Mouse (Mus musculus): ENCODE measurements at regions not wholly inside any gene's neighbourhood (a gene's known extent, or its start where the extent isn't known, plus 50 kb on each side); places are given as distances from the start of the nearest gene placed in this dataset.

- in situ Hi-C loops (cut with MboI; ENCODE audit: low sequenced_read_pairs in 2 of 2, unreplicated experiment in 2 of 2), result no loop called here
- no peak overlapping the region for H3K27ac ChIP-seq (ENCODE audit: insufficient read depth, low read depth, low read length, poor library complexity, severe bottlenecking)
- no peak overlapping the region for H3K9ac ChIP-seq (ENCODE audit: insufficient read depth, low read depth, low read length, poor library complexity, severe bottlenecking)
- H3K9me3 ChIP-seq (ENCODE audit: control insufficient read depth, insufficient read depth, low read depth, low read length), result no peaks in the 10 kb centered on the region
- no peaks in the 10 kb centered on the region for H3K36me3 ChIP-seq (ENCODE audit: control insufficient read depth, insufficient read depth, low read length, poor library complexity, severe bottlenecking)
- no peaks in the 10 kb centered on the region for H3K4me1 ChIP-seq (ENCODE audit: control insufficient read depth in 2 of 2, insufficient read depth in 2 of 2, low read length in 2 of 2, poor library complexity in 1 of 2)
- no peak for DNase-seq (ENCODE audit: low read depth, low spot score)
- no peak overlapping the region for H3K4me3 ChIP-seq (ENCODE audit: insufficient read depth in 1 of 2, low read depth in 1 of 2, low read length in 2 of 2, poor library complexity in 1 of 2, severe bottlenecking in 1 of 2)
- TF ChIP-seq HCFC1 (IDR thresholded peaks at IDR 0.05; ENCODE audit: borderline replicate concordance, insufficient read depth, low read length) (no peak), CHD2 (IDR thresholded peaks at IDR 0.05; ENCODE audit: low read depth, low read length) (no peak), ZC3H11A (IDR thresholded peaks at IDR 0.05; ENCODE audit: borderline replicate concordance, low read depth, low read length) (no peak), MAFK (IDR thresholded peaks at IDR 0.05; ENCODE audit: insufficient read depth, low read depth, low read length) (no peak), ZNF384 (IDR thresholded peaks at IDR 0.05; ENCODE audit: low read depth, low read length) (no peak)
Measured at GRCm38 (mm10) chr11:19729031-19729430, 195.1 kb upstream of the Spred2 start.

- DNase-seq (ENCODE audit: low read depth, low spot score), result no peak
- H3K4me1 ChIP-seq (ENCODE audit: control insufficient read depth in 2 of 2, insufficient read depth in 2 of 2, low read length in 2 of 2, poor library complexity in 1 of 2), result no peaks in the 10 kb centered on the region
- in situ Hi-C loops (cut with MboI; ENCODE audit: low sequenced_read_pairs in 2 of 2, unreplicated experiment in 2 of 2), result no loop called here
- H3K9ac ChIP-seq (ENCODE audit: insufficient read depth, low read depth, low read length, poor library complexity, severe bottlenecking), result no peak overlapping the region
- H3K36me3 ChIP-seq (ENCODE audit: control insufficient read depth, insufficient read depth, low read length, poor library complexity, severe bottlenecking), result no peaks in the 10 kb centered on the region
- no peaks in the 10 kb centered on the region for H3K9me3 ChIP-seq (ENCODE audit: control insufficient read depth, insufficient read depth, low read depth, low read length)
- TF ChIP-seq HCFC1 (IDR thresholded peaks at IDR 0.05; ENCODE audit: borderline replicate concordance, insufficient read depth, low read length) (no peak), ZC3H11A (IDR thresholded peaks at IDR 0.05; ENCODE audit: borderline replicate concordance, low read depth, low read length) (no peak), MAFK (IDR thresholded peaks at IDR 0.05; ENCODE audit: insufficient read depth, low read depth, low read length) (no peak), CHD2 (IDR thresholded peaks at IDR 0.05; ENCODE audit: low read depth, low read length) (no peak), ZNF384 (IDR thresholded peaks at IDR 0.05; ENCODE audit: low read depth, low read length) (no peak)
- H3K27ac ChIP-seq (ENCODE audit: insufficient read depth, low read depth, low read length, poor library complexity, severe bottlenecking), result no peak overlapping the region
- no peak overlapping the region for H3K4me3 ChIP-seq (ENCODE audit: insufficient read depth in 1 of 2, low read depth in 1 of 2, low read length in 2 of 2, poor library complexity in 1 of 2, severe bottlenecking in 1 of 2)
Measured at GRCm38 (mm10) chr11:19730747-19731146, 193.4 kb upstream of the Spred2 start.

DNA sequence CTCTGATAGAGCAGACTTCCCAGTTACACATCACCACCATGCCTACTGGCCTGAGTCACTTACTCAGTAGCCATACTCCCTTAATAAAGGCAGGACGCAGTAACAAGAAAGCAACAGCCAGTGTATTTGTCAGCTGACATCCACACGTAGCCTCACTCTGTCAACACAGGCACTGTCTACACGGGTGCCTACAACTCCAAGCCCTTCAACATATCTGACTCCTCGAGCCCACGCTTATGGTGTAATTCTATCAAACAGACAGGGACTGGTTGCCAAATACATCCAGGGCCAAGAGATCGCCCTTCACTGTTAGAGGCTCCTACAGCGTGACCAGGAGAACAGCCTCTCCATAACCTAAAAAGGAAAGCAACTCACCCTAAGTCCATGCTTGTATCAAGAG lies 188.1 kb upstream of the Spred2 start:
- TF ChIP-seq ZNF384 (IDR thresholded peaks at IDR 0.05; ENCODE audit: low read depth, low read length) (no peak), HCFC1 (IDR thresholded peaks at IDR 0.05; ENCODE audit: borderline replicate concordance, insufficient read depth, low read length) (no peak), MAFK (IDR thresholded peaks at IDR 0.05; ENCODE audit: insufficient read depth, low read depth, low read length) (no peak), ZC3H11A (IDR thresholded peaks at IDR 0.05; ENCODE audit: borderline replicate concordance, low read depth, low read length) (no peak), CHD2 (IDR thresholded peaks at IDR 0.05; ENCODE audit: low read depth, low read length) (no peak)
- H3K4me3 ChIP-seq (ENCODE audit: insufficient read depth in 1 of 2, low read depth in 1 of 2, low read length in 2 of 2, poor library complexity in 1 of 2, severe bottlenecking in 1 of 2), result no peak overlapping the region

DNA sequence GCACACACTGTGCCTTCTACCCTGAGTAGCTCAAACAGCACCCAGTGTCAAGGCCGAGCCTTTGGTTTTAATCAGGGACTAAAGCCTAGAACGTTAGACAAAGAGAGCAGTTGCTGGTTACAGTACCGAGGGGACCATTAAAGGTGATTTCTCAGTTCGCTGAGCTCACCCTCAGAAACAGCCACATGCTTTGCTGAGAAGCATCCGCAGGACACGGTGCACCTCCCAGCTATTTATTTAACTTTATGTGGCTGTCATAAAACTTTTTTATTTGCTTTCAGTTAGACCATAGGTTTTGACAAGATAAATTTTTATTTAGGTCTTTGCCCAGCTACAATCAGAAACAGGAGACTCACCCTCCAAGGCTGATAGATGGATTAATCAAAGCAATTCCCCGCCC lies 187.2 kb upstream of the Spred2 start:
- Histone ChIP-seq H3K9me3 (ENCODE audit: control insufficient read depth, insufficient read depth, low read depth, low read length) (no peaks in the 10 kb centered on the region), H3K4me3 (ENCODE audit: insufficient read depth in 1 of 2, low read depth in 1 of 2, low read length in 2 of 2, poor library complexity in 1 of 2, severe bottlenecking in 1 of 2) (no peak overlapping the region), H3K9ac (ENCODE audit: insufficient read depth, low read depth, low read length, poor library complexity, severe bottlenecking) (no peak overlapping the region), H3K36me3 (ENCODE audit: control insufficient read depth, insufficient read depth, low read length, poor library complexity, severe bottlenecking) (no peaks in the 10 kb centered on the region), H3K4me1 (ENCODE audit: control insufficient read depth in 2 of 2, insufficient read depth in 2 of 2, low read length in 2 of 2, poor library complexity in 1 of 2) (no peaks in the 10 kb centered on the region), H3K27ac (ENCODE audit: insufficient read depth, low read depth, low read length, poor library complexity, severe bottlenecking) (no peak overlapping the region)
- in situ Hi-C loops (cut with MboI; ENCODE audit: low sequenced_read_pairs in 2 of 2, unreplicated experiment in 2 of 2), result no loop called here
- TF ChIP-seq HCFC1 (IDR thresholded peaks at IDR 0.05; ENCODE audit: borderline replicate concordance, insufficient read depth, low read length), result no peak
- no peak for TF ChIP-seq ZC3H11A (IDR thresholded peaks at IDR 0.05; ENCODE audit: borderline replicate concordance, low read depth, low read length)
- TF ChIP-seq ZNF384 (IDR thresholded peaks at IDR 0.05; ENCODE audit: low read depth, low read length), result no peak
- no peak for TF ChIP-seq MAFK (IDR thresholded peaks at IDR 0.05; ENCODE audit: insufficient read depth, low read depth, low read length)
- TF ChIP-seq CHD2 (IDR thresholded peaks at IDR 0.05; ENCODE audit: low read depth, low read length), result no peak
- no peak for DNase-seq (ENCODE audit: low read depth, low spot score)

More for the DNA sequence above, 188.1 kb upstream of the Spred2 start:
- no peak for DNase-seq (ENCODE audit: low read depth, low spot score)
- in situ Hi-C loops (cut with MboI; ENCODE audit: low sequenced_read_pairs in 2 of 2, unreplicated experiment in 2 of 2), result no loop called here
- H3K4me1 ChIP-seq (ENCODE audit: control insufficient read depth in 2 of 2, insufficient read depth in 2 of 2, low read length in 2 of 2, poor library complexity in 1 of 2), result no peaks in the 10 kb centered on the region
- H3K36me3 ChIP-seq (ENCODE audit: control insufficient read depth, insufficient read depth, low read length, poor library complexity, severe bottlenecking), result no peaks in the 10 kb centered on the region
- no peaks in the 10 kb centered on the region for H3K9me3 ChIP-seq (ENCODE audit: control insufficient read depth, insufficient read depth, low read depth, low read length)
- no peak overlapping the region for H3K27ac ChIP-seq (ENCODE audit: insufficient read depth, low read depth, low read length, poor library complexity, severe bottlenecking)
- no peak overlapping the region for H3K9ac ChIP-seq (ENCODE audit: insufficient read depth, low read depth, low read length, poor library complexity, severe bottlenecking)

DNA sequence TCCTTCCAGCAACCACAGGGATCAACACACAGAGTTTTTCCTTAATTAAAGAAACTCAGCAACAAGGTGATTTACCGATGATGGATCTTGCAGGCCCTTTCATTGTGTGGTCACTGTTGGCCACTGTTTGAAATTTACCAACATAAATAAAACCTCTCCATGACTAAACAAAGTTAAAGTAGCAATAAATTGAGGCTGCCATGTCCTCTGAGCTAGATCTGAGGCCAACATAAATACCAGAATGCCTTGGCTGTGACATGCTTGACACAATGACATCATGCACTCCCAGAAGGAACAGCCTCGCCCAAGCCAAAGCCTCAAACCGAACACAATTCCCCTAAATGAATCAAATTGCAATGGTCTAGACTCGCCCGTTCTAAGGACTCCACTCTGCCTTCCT lies 186.8 kb upstream of the Spred2 start:
- in situ Hi-C loops (cut with MboI; ENCODE audit: low sequenced_read_pairs in 2 of 2, unreplicated experiment in 2 of 2), result no loop called here

More for the DNA sequence above, 186.8 kb upstream of the Spred2 start:
- no peaks in the 10 kb centered on the region for H3K4me1 ChIP-seq (ENCODE audit: control insufficient read depth in 2 of 2, insufficient read depth in 2 of 2, low read length in 2 of 2, poor library complexity in 1 of 2)
- H3K36me3 ChIP-seq (ENCODE audit: control insufficient read depth, insufficient read depth, low read length, poor library complexity, severe bottlenecking), result no peaks in the 10 kb centered on the region
- no peak for DNase-seq (ENCODE audit: low read depth, low spot score)
- H3K9me3 ChIP-seq (ENCODE audit: control insufficient read depth, insufficient read depth, low read depth, low read length), result no peaks in the 10 kb centered on the region
- H3K27ac ChIP-seq (ENCODE audit: insufficient read depth, low read depth, low read length, poor library complexity, severe bottlenecking), result no peak overlapping the region
- TF ChIP-seq CHD2 (IDR thresholded peaks at IDR 0.05; ENCODE audit: low read depth, low read length) (no peak), HCFC1 (IDR thresholded peaks at IDR 0.05; ENCODE audit: borderline replicate concordance, insufficient read depth, low read length) (no peak), ZC3H11A (IDR thresholded peaks at IDR 0.05; ENCODE audit: borderline replicate concordance, low read depth, low read length) (no peak), ZNF384 (IDR thresholded peaks at IDR 0.05; ENCODE audit: low read depth, low read length) (no peak), MAFK (IDR thresholded peaks at IDR 0.05; ENCODE audit: insufficient read depth, low read depth, low read length) (no peak)
- H3K4me3 ChIP-seq (ENCODE audit: insufficient read depth in 1 of 2, low read depth in 1 of 2, low read length in 2 of 2, poor library complexity in 1 of 2, severe bottlenecking in 1 of 2), result no peak overlapping the region
- no peak overlapping the region for H3K9ac ChIP-seq (ENCODE audit: insufficient read depth, low read depth, low read length, poor library complexity, severe bottlenecking)

Data from ES-E14 (cell line).